Mouse (Mus musculus): ENCODE results near the gene Bach2. TPM values are rescaled to one million over a fixed set of nuclear protein-coding genes. Genes with fewer than 3 reads are reported as not detected.

The Bach2 gene
- polyA plus RNA-seq, 1 experiment from 2014 or later = 18.8 TPM

- H3K4me3 ChIP-seq (ENCODE audit: low read depth, low read length) = no peak overlapping the region
- no peak overlapping the region for H3K9ac ChIP-seq (ENCODE audit: low read depth, low read length)
- H3K36me3 ChIP-seq (ENCODE audit: control insufficient read depth, insufficient read depth, low read length) = no peaks in the 10 kb centered on the region
- no peaks in the 10 kb centered on the region for H3K27me3 ChIP-seq (ENCODE audit: control insufficient read depth, insufficient read depth, low read depth, low read length)
- no peaks in the 10 kb centered on the region for H3K4me1 ChIP-seq (ENCODE audit: control insufficient read depth, insufficient read depth, low read length)
- H3K27ac ChIP-seq (ENCODE audit: low read length) = no peak overlapping the region
- H3K4me2 ChIP-seq (ENCODE audit: low read length) = no peak overlapping the region
- H3K9me3 ChIP-seq (replicated peaks; ENCODE audit: control insufficient read depth, low read length, poor library complexity, severe bottlenecking) = no peaks in the 10 kb centered on the region
- WGBS = 27% methylated on average over 12 of the region's 12 CpGs
- no peak for ATAC-seq
These were observed 362.5 kb downstream of the Bach2 start for GRCm38 (mm10) chr4:32601135-32601534.

- Histone ChIP-seq H3K9ac (ENCODE audit: low read depth, low read length) (no peak within 1 kb of the TSS), H3K36me3 (ENCODE audit: control insufficient read depth, insufficient read depth, low read length) (no peaks in the 10 kb centered on the region)
- WGBS = 69% methylated on average over 3 of the region's 3 CpGs
These were observed 364.1 kb downstream of the Bach2 start, which contains the start of gene Gja10 for GRCm38 (mm10) chr4:32602660-32603059. Gene Gja10, minus strand, starts transcription at chr4:32602760.

GRCm38 (mm10) chr4:32615034-32615881 lies 376.7 kb downstream of the Bach2 start, which contains the start of gene Casp8ap2:
Gene Casp8ap2, plus strand, starts transcription at chr4:32615451.
- WGBS = under 1% methylated on average over 65 of the region's 67 CpGs
- Histone ChIP-seq H3K4me2 (ENCODE audit: low read length) (peak within 1 kb of the TSS; percentile 93), H3K9me3 (replicated peaks; ENCODE audit: control insufficient read depth, low read length, poor library complexity, severe bottlenecking) (no peaks in the 10 kb centered on the region), H3K9ac (ENCODE audit: low read depth, low read length) (peak within 1 kb of the TSS; percentile 88), H3K4me3 (ENCODE audit: low read depth, low read length) (peak within 1 kb of the TSS; percentile 94), H3K27ac (ENCODE audit: low read length) (peak within 1 kb of the TSS; percentile 88), H3K4me1 (ENCODE audit: control insufficient read depth, insufficient read depth, low read length) (peaks cover 11% of the 10 kb centered on the region), H3K27me3 (ENCODE audit: control insufficient read depth, insufficient read depth, low read depth, low read length) (no peaks in the 10 kb centered on the region), H3K36me3 (ENCODE audit: control insufficient read depth, insufficient read depth, low read length) (no peaks in the 10 kb centered on the region; the same call in 1 of the 2 replicates)
- ATAC-seq = peak; percentile 99

More at GRCm38 (mm10) chr4:32602660-32603059, 364.1 kb downstream of the Bach2 start, which contains the start of gene Gja10:
- H3K4me3 ChIP-seq (ENCODE audit: low read depth, low read length) = no peak within 1 kb of the TSS
- no peaks in the 10 kb centered on the region for H3K4me1 ChIP-seq (ENCODE audit: control insufficient read depth, insufficient read depth, low read length)
- ATAC-seq = no peak
- H3K4me2 ChIP-seq (ENCODE audit: low read length) = no peak within 1 kb of the TSS
- H3K27ac ChIP-seq (ENCODE audit: low read length) = no peak within 1 kb of the TSS
- no peaks in the 10 kb centered on the region for H3K9me3 ChIP-seq (replicated peaks; ENCODE audit: control insufficient read depth, low read length, poor library complexity, severe bottlenecking)
- H3K27me3 ChIP-seq (ENCODE audit: control insufficient read depth, insufficient read depth, low read depth, low read length) = no peaks in the 10 kb centered on the region

- Histone ChIP-seq H3K4me3 (ENCODE audit: low read depth, low read length) (no peak overlapping the region), H3K36me3 (ENCODE audit: control insufficient read depth, insufficient read depth, low read length) (no peaks in the 10 kb centered on the region; the same call in 1 of the 2 replicates), H3K4me1 (ENCODE audit: control insufficient read depth, insufficient read depth, low read length) (peaks cover 1% of the 10 kb centered on the region; the same call in 1 of the 2 replicates), H3K9ac (ENCODE audit: low read depth, low read length) (no peak overlapping the region), H3K27me3 (ENCODE audit: control insufficient read depth, insufficient read depth, low read depth, low read length) (no peaks in the 10 kb centered on the region), H3K9me3 (replicated peaks; ENCODE audit: control insufficient read depth, low read length, poor library complexity, severe bottlenecking) (no peaks in the 10 kb centered on the region), H3K4me2 (ENCODE audit: low read length) (no peak overlapping the region), H3K27ac (ENCODE audit: low read length) (no peak overlapping the region)
- ATAC-seq = no peak
These were observed 383.0 kb downstream of the Bach2 start for GRCm38 (mm10) chr4:32621637-32622036.

Measured in midbrain, embryonic 16.5 days (tissue).